Mouse (Mus musculus) heart, adult 10 weeks (tissue): ENCODE measurements around the gene Jmy. TPM values are rescaled to one million over a fixed set of nuclear protein-coding genes. Genes with fewer than 3 reads are reported as not detected.

Experiments used
- polyA plus RNA-seq: library from polyadenylated mRNA; stranded (reverse); fragments of 350-450 nt; fragmentation: Illumina TruSeq; extraction: RNeasy Lipid Tissue Mini Kit (QIAGEN cat#74804); gene quantifications from one replicate; pipeline ENCODE4 v1.2.3, GENCODE M21; 2014; ENCODE audit warnings: low read depth, low replicate concordance

Gene Jmy
- polyA plus RNA-seq: 20.2 TPM

DNA sequence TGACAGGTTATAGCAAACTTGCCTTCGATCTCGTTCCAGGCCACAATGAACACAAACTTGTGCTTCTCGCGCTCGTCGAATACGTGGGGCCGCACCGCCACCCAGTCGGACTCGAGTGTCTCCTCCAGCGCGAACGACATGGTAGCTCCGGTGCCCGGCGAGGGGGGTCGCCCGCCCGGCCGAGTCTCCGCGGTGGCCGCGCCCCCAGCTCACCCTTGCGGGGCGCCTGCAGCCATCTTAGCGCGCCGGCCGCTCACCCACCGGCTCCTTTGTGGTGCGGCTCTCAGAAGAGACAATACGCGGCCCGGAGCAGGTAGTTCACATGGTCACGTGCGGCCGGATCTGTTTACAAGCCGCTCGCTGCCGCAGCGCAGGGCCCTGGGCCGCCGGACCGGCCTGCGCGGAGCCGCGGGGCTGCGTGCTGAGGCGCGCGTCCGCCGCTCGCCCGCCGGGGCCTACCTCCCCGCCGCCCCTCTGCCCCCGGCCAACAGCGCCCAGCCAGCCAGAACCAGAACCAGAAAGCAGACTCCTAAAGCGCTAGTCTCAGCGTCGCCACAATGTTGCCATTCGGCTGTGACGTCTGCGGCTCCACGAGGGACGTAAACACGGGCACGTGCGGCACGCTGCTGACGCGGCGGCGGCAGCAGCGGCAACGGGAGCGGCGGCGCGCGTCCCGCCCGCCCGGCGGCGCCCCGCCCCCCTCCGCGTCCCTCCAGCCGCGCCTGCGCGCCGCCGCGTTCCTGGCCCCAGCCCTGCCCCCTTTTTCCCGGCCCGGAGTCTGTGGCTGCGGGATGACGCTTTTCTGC, at the start of gene Jmy:
Jmy (minus strand) TSS at position 642 of the 806 bp plus-strand sequence.

Other genes with a start within 250 kb of the Jmy start
- gene Homer1, start 200.2 kb downstream of the Jmy start, polyA plus RNA-seq: 32.8 TPM
- gene Bhmt, start 138.2 kb upstream of the Jmy start, polyA plus RNA-seq: 2.6 TPM
- gene Bhmt2, start 174.5 kb upstream of the Jmy start, polyA plus RNA-seq: not detected
- 0.18 TPM for gene Dmgdh, start 174.6 kb upstream of the Jmy start, polyA plus RNA-seq